Mouse (Mus musculus) embryonic facial prominence, embryonic 13.5 days (tissue): Measurements from ENCODE around the gene Il12a. TPM values are rescaled to one million over a fixed set of nuclear protein-coding genes. Genes with fewer than 3 reads are reported as not detected.
A peak's percentile ranks its signal among the peaks of the same experiment; 100 is the strongest.

ENCODE experiments used
- ATAC-seq: fragments of 200-750 bp; cut with Nextera tagmentation; 2 replicates; pipeline ENCODE4 v1.8.0; 2017; ENCODE audit warnings: low read depth; ENCODE audit not compliant: insufficient number of reproducible peaks, insufficient read depth, low FRiP score, low TSS enrichment
- H3K27ac ChIP-seq: fragments of 300-500 bp; sonication (generic); 2 replicates; pipeline ENCODE4 v1.5.1; 2015; ENCODE audit warnings: moderate library complexity, mild to moderate bottlenecking, inconsistent platforms
- H3K27me3 ChIP-seq: fragments of 300-500 bp; sonication (generic); 2 replicates; pipeline ENCODE4 v1.6.1; 2015; ENCODE audit warnings: mild to moderate bottlenecking, inconsistent platforms
- H3K36me3 ChIP-seq: fragments of 300-500 bp; sonication (generic); 2 replicates; pipeline ENCODE4 v1.6.1; 2015; ENCODE audit warnings: mild to moderate bottlenecking, inconsistent platforms
- H3K4me1 ChIP-seq: fragments of 300-500 bp; sonication (generic); 2 replicates; pipeline ENCODE4 v1.6.1; 2015; ENCODE audit warnings: inconsistent platforms
- H3K4me2 ChIP-seq: fragments of 300-500 bp; sonication (generic); 2 replicates; pipeline ENCODE4 v1.6.1; 2015; ENCODE audit warnings: moderate library complexity, mild to moderate bottlenecking, inconsistent platforms
- H3K4me3 ChIP-seq: fragments of 300-500 bp; sonication (generic); 2 replicates; pipeline ENCODE4 v1.5.1; 2015; ENCODE audit warnings: mild to moderate bottlenecking, inconsistent platforms
- H3K9ac ChIP-seq: fragments of 300-500 bp; sonication (generic); 2 replicates; pipeline ENCODE4 v1.6.1; 2015; ENCODE audit warnings: mild to moderate bottlenecking, inconsistent platforms
- H3K9me3 ChIP-seq: fragments of 300-500 bp; sonication (generic); 2 replicates; pipeline ENCODE4 v1.6.1; 2016; ENCODE audit warnings: inconsistent platforms
- whole genome bisulfite sequencing: fragments of 180-500 bp; shearing (Covaris S2); methylation state at CpG from one replicate; pipeline ENCODE4 v1.1.7; 2015; ENCODE audit warnings: mixed read lengths; 5-methylcytosine and 5-hydroxymethylcytosine counted together
- polyA plus RNA-seq: library from polyadenylated mRNA; unstranded; fragments of >200 nt; fragmentation: Nextera tagmentation; extraction: Ambion mirVana; gene quantifications from 2 replicates; pipeline ENCODE4 v1.2.1, GENCODE M21; 2015

Gene Il12a
- polyA plus RNA-seq, 1 experiment from 2014 or later, result 0.22 TPM

- Histone ChIP-seq H3K4me1 (no peaks in the 10 kb centered on the region), H3K27ac (no peak overlapping the region), H3K9me3 (no peaks in the 10 kb centered on the region), H3K9ac (no peak overlapping the region), H3K27me3 (no peaks in the 10 kb centered on the region), H3K4me3 (no peak overlapping the region), H3K4me2 (no peak overlapping the region), H3K36me3 (no peaks in the 10 kb centered on the region)
- WGBS, result 90% methylated on average over 1 of the region's 1 CpGs
- no peak for ATAC-seq
Observed at GRCm38 (mm10) chr3:68667852-68668251, 22.6 kb upstream of the Il12a start.

GRCm38 (mm10) chr3:68669418-68669974, 20.9 kb upstream of the Il12a start:
- Histone ChIP-seq H3K36me3 (no peaks in the 10 kb centered on the region), H3K4me1 (no peaks in the 10 kb centered on the region), H3K4me2 (no peak overlapping the region), H3K9ac (no peak overlapping the region), H3K27ac (no peak overlapping the region), H3K27me3 (no peaks in the 10 kb centered on the region), H3K4me3 (no peak overlapping the region), H3K9me3 (no peaks in the 10 kb centered on the region)
- ATAC-seq, result no peak
- WGBS, result 77% methylated on average over 5 of the region's 5 CpGs

GRCm38 (mm10) chr3:68674721-68675120, 15.7 kb upstream of the Il12a start:
- H3K27me3 ChIP-seq, result no peaks in the 10 kb centered on the region
- H3K4me1 ChIP-seq, result peaks cover 7% of the 10 kb centered on the region
- no peaks in the 10 kb centered on the region for H3K9me3 ChIP-seq
- no peak overlapping the region for H3K9ac ChIP-seq
- H3K4me2 ChIP-seq, result no peak overlapping the region
- WGBS, result 66% methylated on average over 2 of the region's 2 CpGs
- no peak for ATAC-seq
- no peaks in the 10 kb centered on the region for H3K36me3 ChIP-seq
- no peak overlapping the region for H3K4me3 ChIP-seq
- H3K27ac ChIP-seq, result no peak overlapping the region

- WGBS, result 82% methylated on average over 12 of the region's 12 CpGs
- Histone ChIP-seq H3K4me3 (no peak overlapping the region), H3K36me3 (no peaks in the 10 kb centered on the region), H3K4me1 (peaks cover 7% of the 10 kb centered on the region), H3K27ac (no peak overlapping the region), H3K27me3 (no peaks in the 10 kb centered on the region), H3K9ac (no peak overlapping the region), H3K9me3 (no peaks in the 10 kb centered on the region), H3K4me2 (no peak overlapping the region)
- ATAC-seq, result no peak
Observed at GRCm38 (mm10) chr3:68675216-68675835, 15.1 kb upstream of the Il12a start.

- WGBS, result 64% methylated on average over 10 of the region's 10 CpGs
- ATAC-seq, result no peak
Observed at GRCm38 (mm10) chr3:68675980-68676678, 14.3 kb upstream of the Il12a start.

GRCm38 (mm10) chr3:68676831-68677303, 13.6 kb upstream of the Il12a start:
- WGBS, result 42% methylated on average over 17 of the region's 17 CpGs
- Histone ChIP-seq H3K4me2 (peak overlapping the region; percentile 51), H3K27ac (no peak overlapping the region), H3K4me1 (peaks cover 7% of the 10 kb centered on the region), H3K9me3 (no peaks in the 10 kb centered on the region), H3K36me3 (no peaks in the 10 kb centered on the region), H3K4me3 (0 out of 2 replicates have a peak overlapping the region, but pooled peaks have one; percentile 13), H3K9ac (no peak overlapping the region), H3K27me3 (no peaks in the 10 kb centered on the region)
- ATAC-seq, result no peak

More at GRCm38 (mm10) chr3:68675980-68676678, 14.3 kb upstream of the Il12a start:
- Histone ChIP-seq H3K36me3 (no peaks in the 10 kb centered on the region), H3K4me1 (peaks cover 7% of the 10 kb centered on the region), H3K27ac (no peak overlapping the region), H3K9me3 (no peaks in the 10 kb centered on the region), H3K27me3 (no peaks in the 10 kb centered on the region), H3K4me2 (peak overlapping the region; percentile 51), H3K9ac (no peak overlapping the region), H3K4me3 (no peak overlapping the region)

GRCm38 (mm10) chr3:68678805-68679585, 11.4 kb upstream of the Il12a start:
- Histone ChIP-seq H3K27ac (no peak overlapping the region), H3K9ac (no peak overlapping the region), H3K36me3 (no peaks in the 10 kb centered on the region), H3K4me2 (no peak overlapping the region), H3K4me1 (peaks cover 7% of the 10 kb centered on the region), H3K4me3 (no peak overlapping the region), H3K9me3 (no peaks in the 10 kb centered on the region), H3K27me3 (no peaks in the 10 kb centered on the region)
- 84% methylated on average over 9 of the region's 9 CpGs for WGBS
- no peak for ATAC-seq

DNA sequence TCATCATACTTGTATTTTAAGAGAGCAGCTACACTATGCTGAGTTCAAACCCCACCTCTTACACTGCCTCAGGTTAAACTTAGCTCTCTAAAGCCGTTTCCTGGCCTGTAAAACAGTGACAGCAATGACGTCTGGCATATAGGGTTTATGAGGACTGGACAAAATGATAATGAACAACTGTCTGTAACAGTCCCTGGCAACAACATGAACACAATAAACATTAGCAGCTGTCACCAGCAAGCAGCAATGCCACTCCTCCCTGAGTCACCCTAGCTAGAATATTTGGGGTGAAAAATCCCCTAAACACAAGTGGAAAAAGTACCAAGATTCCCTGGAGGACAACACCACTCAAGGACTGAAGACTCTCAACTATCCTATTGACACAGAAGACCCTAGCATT, 6.9 kb upstream of the Il12a start:
- Histone ChIP-seq H3K27ac (no peak overlapping the region), H3K9ac (no peak overlapping the region), H3K4me2 (no peak overlapping the region), H3K27me3 (no peaks in the 10 kb centered on the region), H3K9me3 (no peaks in the 10 kb centered on the region), H3K36me3 (no peaks in the 10 kb centered on the region), H3K4me1 (no peaks in the 10 kb centered on the region), H3K4me3 (no peak overlapping the region)
- WGBS, result 33% methylated on average over 2 of the region's 2 CpGs
- no peak for ATAC-seq

- H3K27ac ChIP-seq, result no peak overlapping the region
- no peaks in the 10 kb centered on the region for H3K27me3 ChIP-seq
- no peak overlapping the region for H3K4me3 ChIP-seq
- no peak overlapping the region for H3K4me2 ChIP-seq
- WGBS, result 86% methylated on average over 1 of the region's 1 CpGs
- H3K36me3 ChIP-seq, result no peaks in the 10 kb centered on the region
- H3K9me3 ChIP-seq, result no peaks in the 10 kb centered on the region
- no peaks in the 10 kb centered on the region for H3K4me1 ChIP-seq
- H3K9ac ChIP-seq, result no peak overlapping the region
- no peak for ATAC-seq
Observed at GRCm38 (mm10) chr3:68684207-68684606, 6.2 kb upstream of the Il12a start.

- no peak overlapping the region for H3K4me3 ChIP-seq
- no peak overlapping the region for H3K4me2 ChIP-seq
- no peaks in the 10 kb centered on the region for H3K4me1 ChIP-seq
- H3K36me3 ChIP-seq, result no peaks in the 10 kb centered on the region
- no peaks in the 10 kb centered on the region for H3K27me3 ChIP-seq
- WGBS, result 63% methylated on average over 8 of the region's 8 CpGs
- H3K9ac ChIP-seq, result no peak overlapping the region
- ATAC-seq, result no peak
- no peaks in the 10 kb centered on the region for H3K9me3 ChIP-seq
- 0 out of 2 replicates have a peak overlapping the region, but pooled peaks have one; percentile 28 for H3K27ac ChIP-seq
Observed at GRCm38 (mm10) chr3:68686852-68687560, 3.4 kb upstream of the Il12a start.

GRCm38 (mm10) chr3:68689346-68689745, 1.1 kb upstream of the Il12a start:
- H3K36me3 ChIP-seq, result no peaks in the 10 kb centered on the region

More at GRCm38 (mm10) chr3:68689346-68689745, 1.1 kb upstream of the Il12a start:
- ATAC-seq, result no peak
- 75% methylated on average over 7 of the region's 7 CpGs for WGBS
- H3K27me3 ChIP-seq, result no peaks in the 10 kb centered on the region
- no peak overlapping the region for H3K4me2 ChIP-seq
- no peak overlapping the region for H3K4me3 ChIP-seq
- H3K9ac ChIP-seq, result no peak overlapping the region
- H3K9me3 ChIP-seq, result no peaks in the 10 kb centered on the region
- H3K4me1 ChIP-seq, result peaks cover 18% of the 10 kb centered on the region
- H3K27ac ChIP-seq, result no peak overlapping the region
